Mouse (Mus musculus) liver, embryonic 14.5 days (tissue): ENCODE measurements around the gene Plekhm2.

Source experiments
- CTCF ChIP-seq: IDR thresholded peaks from 2 replicates; pipeline ENCODE4 v1.5.1; 2016; ENCODE audit warnings: antibody characterized with exemption, low read depth, control low read depth
- EP300 ChIP-seq: IDR thresholded peaks from 2 replicates; pipeline ENCODE4 v1.6.1; 2016; ENCODE audit warnings: antibody characterized with exemption, low read depth

- TF ChIP-seq CTCF (no peak), EP300 (no peak)
Observed at GRCm38 (mm10) chr4:141628661-141629060, 36.0 kb downstream of the Plekhm2 start.
